Mouse (Mus musculus): Measurements from ENCODE around the gene Olfr447. TPM values are rescaled to one million over a fixed set of nuclear protein-coding genes. Genes with fewer than 3 reads are reported as not detected.

The Olfr447 gene
- polyA plus RNA-seq, 1 experiment from 2014 or later, result not detected

Other genes with a start within 250 kb of the Olfr447 start
- gene Tcaf1, start 198.8 kb upstream of the Olfr447 start, polyA plus RNA-seq (2014; fragmentation: Nextera tagmentation; extraction: Ambion mirVana), result 56.2 and 61.3 TPM in 2 replicates
- not detected in 2 replicates for gene Olfr453, start 169.5 kb upstream of the Olfr447 start, polyA plus RNA-seq (2014; fragmentation: Nextera tagmentation; extraction: Ambion mirVana)
- not detected in 2 replicates for gene Olfr38, start 152.5 kb upstream of the Olfr447 start, polyA plus RNA-seq (2014; fragmentation: Nextera tagmentation; extraction: Ambion mirVana)
- not detected in 2 replicates for gene Olfr452, start 123.8 kb upstream of the Olfr447 start, polyA plus RNA-seq (2014; fragmentation: Nextera tagmentation; extraction: Ambion mirVana)
- gene Olfr450, start 96.9 kb upstream of the Olfr447 start, polyA plus RNA-seq (2014; fragmentation: Nextera tagmentation; extraction: Ambion mirVana), result not detected in 2 replicates
- not detected in 2 replicates for gene Olfr449, start 74.5 kb upstream of the Olfr447 start, polyA plus RNA-seq (2014; fragmentation: Nextera tagmentation; extraction: Ambion mirVana)
- gene Olfr448, start 18.4 kb upstream of the Olfr447 start, polyA plus RNA-seq (2014; fragmentation: Nextera tagmentation; extraction: Ambion mirVana), result not detected in 2 replicates
- not detected in 2 replicates for gene Olfr446, start 12.5 kb downstream of the Olfr447 start, polyA plus RNA-seq (2014; fragmentation: Nextera tagmentation; extraction: Ambion mirVana)
- not detected in 2 replicates for gene Olfr444, start 40.2 kb downstream of the Olfr447 start, polyA plus RNA-seq (2014; fragmentation: Nextera tagmentation; extraction: Ambion mirVana)
- gene Olfr441, start 197.5 kb downstream of the Olfr447 start, polyA plus RNA-seq (2014; fragmentation: Nextera tagmentation; extraction: Ambion mirVana), result not detected in 2 replicates
- gene Olfr237-ps1, start 237.7 kb downstream of the Olfr447 start, polyA plus RNA-seq (2014; fragmentation: Nextera tagmentation; extraction: Ambion mirVana), result not detected in 2 replicates

Data from heart, embryonic 11.5 days (tissue).